Mouse (Mus musculus): ENCODE measurements around the gene Mrps27. TPM values are rescaled to one million over a fixed set of nuclear protein-coding genes. Genes with fewer than 3 reads are reported as not detected.
A peak's percentile ranks its signal among the peaks of the same experiment; 100 is the strongest.
"Not testable (repeated sequence)": the region's sequence is repeated elsewhere in the genome, so short reads cannot be mapped to it uniquely, and the experiment has no call there.

Mrps27 gene
- total RNA-seq (2022), result 10 to 100 TPM; 47.2 to 48.0 (median 47.3) TPM

DNA sequence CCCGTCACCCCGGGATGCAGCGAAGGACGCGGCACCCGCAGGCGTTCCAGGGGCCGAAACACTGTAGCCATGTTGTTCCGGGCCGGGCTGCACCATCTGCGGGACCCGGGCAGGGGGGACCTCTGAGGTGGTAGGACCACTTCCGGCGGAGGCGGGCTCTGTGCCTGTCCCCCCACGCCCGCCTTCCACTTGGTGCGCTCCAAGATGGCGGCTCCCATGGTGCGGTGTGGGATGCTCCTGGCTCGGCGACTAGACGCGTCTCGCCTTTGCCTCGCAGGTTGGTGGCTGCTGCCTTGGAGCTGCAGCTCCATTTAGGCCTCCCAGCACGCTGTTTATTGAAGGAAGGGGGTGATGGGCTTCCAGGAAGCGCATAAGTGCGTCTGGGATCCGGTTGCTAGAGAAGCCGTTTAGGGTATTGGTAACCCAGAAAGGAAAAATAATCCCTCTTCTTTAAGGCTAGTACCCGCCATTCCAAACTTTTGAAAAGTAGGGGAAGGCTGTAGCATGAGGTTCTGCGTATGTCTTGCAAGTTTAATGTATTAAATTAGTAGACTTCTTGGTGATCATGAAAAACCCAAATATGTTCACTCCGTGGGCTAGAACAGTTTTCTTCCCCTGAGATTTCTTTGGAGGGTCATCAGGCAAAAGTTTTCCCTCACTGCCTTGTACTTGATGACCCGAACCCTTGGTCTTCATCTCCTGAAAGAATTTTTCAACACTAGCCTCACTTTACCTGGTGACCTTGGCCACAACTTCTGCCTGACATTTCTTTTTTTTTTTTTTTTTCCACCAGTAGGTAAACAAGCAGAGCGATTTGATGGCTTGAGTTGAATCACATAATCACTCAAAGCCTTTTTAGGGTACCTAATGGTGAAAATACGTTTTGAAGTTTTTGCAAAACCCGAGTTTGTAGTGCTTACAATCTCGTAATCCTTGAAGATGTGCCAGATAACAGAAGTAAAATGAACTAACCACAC is at the start of gene Mrps27, which contains the start of gene Ptcd2:
Gene Mrps27, plus strand, starts transcription at position 188 of the 977 bp plus-strand sequence.
Gene Ptcd2, minus strand, starts transcription at position 107 of the 977 bp plus-strand sequence.
- DNase-seq (ENCODE audit: low spot score), result peak; percentile 98

DNA sequence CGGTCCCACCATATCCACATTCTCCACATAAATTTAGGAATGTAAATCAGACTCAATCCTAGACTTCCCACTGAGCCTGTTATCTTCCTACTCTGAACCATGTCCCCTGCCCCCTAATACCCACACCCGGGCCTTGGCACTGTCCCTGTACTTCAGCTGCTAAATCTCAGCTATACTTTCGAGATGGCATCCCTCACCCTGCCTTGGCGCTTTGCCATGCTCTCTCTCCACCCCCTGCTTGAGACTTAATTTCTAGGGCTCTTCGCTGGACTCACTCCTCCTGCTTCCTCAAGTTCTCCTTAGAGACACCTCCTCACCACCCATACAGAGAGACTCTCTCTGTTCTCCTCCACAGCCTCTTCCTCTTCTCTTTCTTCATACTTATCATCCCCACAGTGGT is 44.7 kb upstream of the Mrps27 start:
- DNase-seq (ENCODE audit: low spot score), result no peak

DNA sequence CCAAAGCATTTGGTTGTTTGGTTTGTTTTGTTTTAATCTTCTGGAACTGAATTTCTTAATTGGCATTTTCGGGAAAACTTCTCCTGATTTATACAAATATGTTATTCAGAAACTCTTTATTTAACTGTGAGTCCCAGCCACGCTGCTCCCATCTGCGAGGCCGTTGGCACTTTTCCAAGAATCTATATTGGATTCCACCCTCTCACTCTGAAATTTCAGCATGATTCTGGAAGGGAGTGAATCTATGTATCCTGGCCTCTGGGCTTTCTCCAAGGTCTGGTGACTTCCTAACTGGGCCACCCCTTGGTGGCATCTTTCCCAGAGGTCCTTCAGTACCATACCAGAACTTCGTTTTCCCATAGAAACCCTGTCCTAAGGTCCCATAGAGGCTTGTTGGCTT is 40.7 kb upstream of the Mrps27 start:
- no peak for DNase-seq (ENCODE audit: low spot score)

DNA sequence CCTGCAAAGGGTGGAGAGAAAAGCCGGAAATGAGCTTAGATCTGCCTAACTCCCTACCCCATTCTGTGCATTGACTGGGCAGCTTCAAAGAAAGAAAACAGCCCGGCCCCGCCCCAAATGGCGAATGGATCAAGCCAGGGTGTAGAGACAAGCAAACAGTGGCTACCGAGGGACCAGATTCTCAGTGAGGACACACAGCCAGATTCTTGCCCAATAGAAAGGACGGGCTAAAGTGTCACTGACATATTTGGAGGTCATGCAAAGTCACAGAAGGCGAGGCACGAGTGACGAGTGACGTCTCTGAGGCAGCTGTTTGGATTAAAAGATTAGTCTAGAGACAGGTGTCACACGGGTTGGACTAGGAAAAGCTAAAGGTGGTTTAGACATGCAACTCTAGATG is 40.2 kb upstream of the Mrps27 start:
- DNase-seq (ENCODE audit: low spot score), result no peak

DNA sequence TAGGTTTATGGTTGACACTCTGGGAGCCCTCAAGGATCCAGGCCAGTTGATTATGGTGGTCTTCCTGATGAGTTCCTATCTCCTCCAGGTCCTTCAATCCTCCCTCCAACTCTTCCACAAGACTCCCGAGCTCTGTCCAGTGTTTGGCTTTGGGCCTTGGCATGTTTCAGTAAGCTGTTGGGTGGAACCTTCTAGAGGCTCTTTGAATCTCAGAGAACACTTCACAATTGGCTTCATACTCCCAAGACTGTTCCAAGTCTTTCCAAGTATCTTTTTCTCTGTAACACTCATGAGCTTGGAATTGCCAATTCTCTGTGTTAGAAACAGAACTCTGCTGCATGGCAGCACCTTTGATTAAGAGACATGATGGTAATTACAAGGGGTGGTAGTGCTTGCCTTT is 39.4 kb upstream of the Mrps27 start:
- peak; percentile 49 for DNase-seq (ENCODE audit: low spot score)

DNA sequence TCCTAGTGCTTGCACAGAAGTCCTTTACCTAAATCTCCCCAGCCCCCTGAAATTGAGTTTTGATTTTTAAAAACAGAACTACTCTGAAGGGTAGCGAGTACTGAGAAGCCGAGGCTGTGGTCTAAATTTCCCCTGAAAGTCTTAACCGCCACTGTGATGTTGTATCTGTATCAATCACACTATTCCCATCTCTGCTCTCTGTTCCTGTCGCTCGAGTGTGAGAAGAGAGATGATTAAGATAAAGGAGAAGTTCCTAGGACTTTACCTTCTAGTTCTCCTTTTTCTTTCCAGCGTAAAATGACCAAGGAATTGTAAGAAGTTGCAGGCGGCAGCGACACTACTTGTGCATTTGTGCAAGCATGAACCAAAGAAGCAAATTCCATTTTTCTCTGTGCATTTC is 38.4 kb upstream of the Mrps27 start:
- no peak for DNase-seq (ENCODE audit: low spot score)

DNA sequence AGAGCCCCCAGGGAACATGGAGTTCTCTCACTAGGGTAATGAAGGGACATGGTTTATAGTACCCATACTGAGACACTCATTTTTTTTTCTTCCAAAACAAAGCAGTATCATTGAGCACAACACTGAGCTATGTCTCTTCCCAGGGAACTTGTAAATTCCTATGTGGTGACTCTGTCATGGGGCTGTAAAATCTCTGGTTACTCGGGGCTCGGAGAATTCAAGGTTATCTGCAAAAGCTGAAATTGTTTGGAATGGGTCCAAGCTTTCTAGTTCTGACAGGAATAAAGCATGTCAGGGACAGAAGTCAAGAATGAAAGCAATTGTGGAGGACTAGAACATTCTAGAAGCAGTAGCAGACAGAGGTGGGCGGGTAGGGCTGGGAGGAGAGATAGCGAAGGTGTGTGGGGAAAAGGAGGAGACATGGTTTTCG is 36.6 kb upstream of the Mrps27 start:
- peak; percentile 71 for DNase-seq (ENCODE audit: low spot score)

DNA sequence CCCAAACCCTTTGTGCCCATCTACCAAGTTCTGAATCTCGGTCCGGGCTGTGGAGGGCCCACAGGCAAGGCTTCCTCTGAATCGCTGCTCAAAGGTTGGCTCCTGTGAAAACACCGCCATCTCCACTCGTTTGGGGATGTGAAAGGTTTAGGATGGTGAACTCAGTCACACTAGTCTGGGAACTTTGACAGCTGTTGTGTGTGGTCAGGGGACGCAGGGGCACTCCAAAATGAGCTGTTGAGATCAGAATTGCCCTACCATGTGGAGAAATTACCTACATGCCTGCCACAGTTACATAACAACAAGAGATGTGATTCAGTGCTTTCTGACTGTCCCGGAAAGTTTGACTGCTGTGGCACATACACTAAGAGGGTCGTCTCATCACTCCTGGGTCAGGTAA is 36.2 kb upstream of the Mrps27 start:
- DNase-seq (ENCODE audit: low spot score), result no peak

DNA sequence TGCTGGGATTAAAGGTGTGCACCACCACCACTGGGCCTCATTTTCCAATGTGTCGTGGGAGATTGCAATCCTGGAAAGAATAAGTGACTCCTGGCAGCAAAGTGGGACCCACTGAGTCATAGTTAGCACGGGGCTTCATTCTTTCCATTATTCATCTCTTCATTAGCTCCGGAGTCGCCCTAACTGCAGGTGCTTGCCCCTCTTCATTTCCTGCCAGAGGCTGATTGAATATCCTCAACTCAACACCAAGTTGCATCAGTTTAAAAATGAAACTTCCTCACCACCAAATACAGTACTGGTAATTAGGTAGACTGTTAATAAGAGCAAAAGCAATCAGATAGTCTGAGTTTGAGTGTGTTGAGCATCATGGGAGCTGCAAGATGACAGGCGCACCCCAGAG is 30.5 kb upstream of the Mrps27 start:
- no peak for DNase-seq (ENCODE audit: low spot score)

DNA sequence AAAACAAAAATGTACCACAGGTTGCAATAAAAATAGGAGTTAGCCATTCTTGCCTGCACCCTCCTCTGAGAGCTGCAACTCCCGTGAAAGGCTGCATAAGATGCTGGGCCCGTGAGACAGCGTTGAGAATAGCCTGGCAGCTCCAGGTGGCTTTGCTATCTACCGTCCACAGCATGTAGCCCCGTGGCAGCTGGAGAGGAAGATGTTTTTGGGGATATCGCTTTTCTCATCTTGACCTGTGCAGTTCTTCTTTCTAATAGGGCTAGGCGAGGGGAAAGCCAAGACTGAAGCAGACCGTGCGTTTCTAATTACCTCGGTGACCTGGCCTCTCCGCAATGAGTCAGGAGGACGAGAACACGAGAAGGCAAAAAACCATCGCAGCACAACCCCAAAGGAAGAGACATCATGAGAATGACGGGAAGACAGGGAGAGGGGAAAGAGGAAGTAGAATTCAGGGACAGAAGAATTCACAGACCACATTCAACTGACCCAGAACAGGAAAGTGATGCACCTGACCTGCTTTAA is 29.9 kb upstream of the Mrps27 start:
- DNase-seq (ENCODE audit: low spot score), result no peak

DNA sequence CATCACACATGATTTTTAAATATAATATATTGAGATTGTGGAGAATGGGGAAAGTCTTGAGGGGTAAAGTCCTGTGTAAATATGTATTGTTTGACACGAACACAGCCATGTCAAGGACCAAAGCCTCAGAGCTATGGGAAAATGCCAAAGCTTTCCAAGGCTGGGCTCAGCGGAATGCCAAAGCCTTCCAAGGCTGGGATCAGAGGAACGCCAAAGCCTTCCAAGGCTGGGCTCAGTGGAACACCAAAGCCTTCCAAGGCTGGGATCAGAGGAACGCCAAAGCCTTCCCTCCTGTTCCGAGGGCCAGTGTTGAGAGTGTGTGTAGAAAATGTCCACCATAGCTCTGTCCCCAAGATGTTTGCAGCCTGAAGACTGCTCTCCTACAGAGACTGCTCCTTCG is 28.2 kb upstream of the Mrps27 start:
- no peak for DNase-seq (ENCODE audit: low spot score)

DNA sequence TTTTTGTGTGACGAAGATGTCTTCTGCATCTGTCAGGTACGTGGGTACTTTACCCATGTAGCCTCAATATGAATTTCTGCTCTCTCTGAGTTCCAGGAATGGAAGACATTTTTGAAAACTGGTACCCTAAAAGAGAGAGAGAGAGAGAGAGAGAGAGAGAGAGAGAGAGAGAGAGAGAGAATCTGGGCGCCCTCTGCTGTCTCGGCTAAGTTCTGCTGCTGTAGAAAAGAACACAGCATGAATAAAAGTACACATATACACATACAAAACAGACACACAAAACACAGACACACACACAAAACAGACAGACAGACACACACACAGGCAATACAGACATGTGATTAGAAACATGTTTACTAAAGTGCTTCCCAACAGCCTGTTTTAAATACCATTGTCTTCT is 27.5 kb upstream of the Mrps27 start:
- peak; percentile 54 for DNase-seq (ENCODE audit: low spot score)

DNA sequence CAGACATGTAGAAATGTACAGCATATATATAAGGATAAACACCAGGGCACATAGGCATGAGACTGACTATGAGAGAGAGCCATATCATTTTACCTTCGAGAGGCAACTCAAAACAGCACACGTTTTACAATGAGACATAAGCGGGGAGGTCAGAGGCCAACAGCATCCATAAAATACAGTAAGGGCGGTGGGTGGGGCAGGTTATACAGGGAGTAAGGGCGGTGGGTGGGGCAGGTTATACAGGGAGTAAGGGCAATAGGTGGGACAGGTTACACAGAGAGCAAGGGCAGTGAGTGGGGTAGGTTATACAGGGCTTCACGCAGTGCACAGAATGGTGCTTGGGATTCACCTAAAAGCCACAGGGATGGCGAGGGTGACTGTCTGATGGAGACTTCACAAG is 24.1 kb upstream of the Mrps27 start:
- no peak for DNase-seq (ENCODE audit: low spot score)

DNA sequence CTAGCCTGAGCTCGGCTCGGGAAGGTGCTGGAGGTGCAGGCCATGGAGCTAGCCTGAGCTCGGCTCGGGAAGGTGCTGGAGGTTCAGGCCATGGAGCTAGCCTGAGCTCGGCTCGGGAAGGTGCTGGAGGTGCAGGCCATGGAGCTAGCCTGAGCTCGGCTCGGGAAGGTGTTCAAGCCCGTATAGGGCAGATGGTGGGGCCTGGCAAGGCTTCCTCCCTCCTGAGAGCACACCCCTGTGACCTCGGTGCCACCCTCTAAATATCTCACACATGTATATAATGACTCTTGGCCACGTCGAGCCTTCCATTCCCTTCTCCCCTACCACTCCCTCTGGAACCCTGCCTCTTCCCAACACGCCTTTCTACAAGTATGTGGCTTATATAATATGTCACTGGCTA is 21.7 kb upstream of the Mrps27 start:
- not testable (repeated sequence) for DNase-seq (ENCODE audit: low spot score)

DNA sequence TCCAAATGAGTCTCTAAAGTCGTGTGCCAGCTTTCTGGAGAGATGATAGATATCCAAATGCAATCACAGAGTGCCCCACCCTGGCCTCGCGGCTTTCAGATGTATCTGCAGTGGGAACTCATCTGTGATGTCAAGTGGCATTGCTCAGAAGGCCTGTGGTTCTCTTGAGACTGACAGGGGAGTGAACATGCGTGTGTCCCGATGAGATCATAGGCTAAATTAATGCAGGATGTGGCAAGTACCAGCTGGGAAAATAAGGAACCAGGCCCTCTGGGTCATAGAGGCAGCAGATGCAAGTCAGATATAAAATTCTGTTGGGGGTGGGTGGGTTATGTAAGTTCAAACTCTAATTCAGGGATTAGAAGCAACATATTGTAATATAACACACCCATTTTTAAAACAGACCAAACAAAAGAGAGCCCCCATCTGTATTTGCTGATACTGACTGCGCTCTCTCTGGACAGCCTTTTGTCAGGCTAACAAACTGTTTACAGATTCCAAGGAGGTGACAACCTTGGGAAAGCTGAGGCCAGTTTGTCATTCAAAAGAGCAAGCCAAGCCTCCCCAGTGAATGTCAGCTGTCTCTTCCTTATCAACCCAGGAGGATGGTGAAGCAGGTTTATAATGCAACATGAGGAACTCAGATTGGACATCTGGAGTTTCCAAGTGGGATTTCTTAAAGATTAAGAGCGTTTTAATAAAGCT is 20.8 kb upstream of the Mrps27 start:
- peak; percentile 58 for DNase-seq (ENCODE audit: low spot score)

DNA sequence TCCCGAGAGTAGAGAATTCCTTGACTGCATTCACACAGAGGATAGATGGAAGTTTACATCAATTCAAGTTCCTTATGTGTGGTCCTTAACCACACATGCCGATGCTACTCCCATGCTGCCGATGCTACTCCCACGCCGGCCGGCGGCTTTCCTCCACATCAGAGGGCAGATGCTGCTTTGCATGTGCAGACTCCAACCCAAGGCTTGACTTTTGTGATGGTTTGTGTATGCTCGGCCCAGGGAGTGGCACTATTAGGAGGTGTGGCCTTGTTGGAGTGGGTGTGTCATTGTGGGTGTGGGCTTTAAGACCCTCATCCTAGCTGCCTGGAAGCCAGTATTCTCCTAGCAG is 20.3 kb upstream of the Mrps27 start:
- not testable (repeated sequence) for DNase-seq (ENCODE audit: low spot score)

DNA sequence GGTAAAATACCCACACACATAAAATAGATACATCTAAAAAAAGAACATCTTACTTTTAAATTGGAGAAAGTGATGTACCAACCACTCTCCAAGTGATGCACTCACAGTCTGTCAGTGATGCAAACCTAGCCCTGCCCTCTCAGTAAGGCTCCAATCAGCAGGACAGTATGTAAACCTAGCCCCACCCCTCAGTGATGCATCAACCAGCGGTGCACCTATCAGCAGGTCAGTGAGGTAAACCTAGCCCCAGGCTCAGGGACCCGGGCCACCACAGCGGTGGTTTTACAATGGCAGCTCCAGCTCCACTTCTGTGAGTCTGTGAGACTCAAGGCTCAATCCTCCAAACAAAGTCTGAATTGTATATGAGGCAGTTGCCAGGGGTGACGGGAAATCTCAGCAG is 13.3 kb upstream of the Mrps27 start:
- DNase-seq (ENCODE audit: low spot score), result no peak

DNA sequence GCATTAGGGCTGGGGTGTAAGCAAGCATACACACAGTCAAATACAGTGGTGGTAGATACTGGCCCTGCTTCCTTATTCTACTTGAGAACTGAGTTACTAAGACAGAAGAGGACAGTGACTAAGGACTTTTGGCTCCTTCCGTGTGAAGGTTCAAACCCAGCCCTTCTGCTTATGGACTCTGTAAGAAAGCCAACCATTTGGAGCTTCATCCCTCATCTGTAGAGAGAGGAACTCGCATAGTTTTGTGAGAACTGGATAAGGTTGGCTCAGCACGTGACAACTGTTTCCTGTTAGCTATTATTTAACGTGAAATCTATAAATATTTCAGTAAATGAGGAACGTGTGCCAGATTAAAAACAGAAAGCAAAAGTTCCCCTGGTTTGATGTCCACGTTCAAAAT is 7.1 kb upstream of the Mrps27 start:
- DNase-seq (ENCODE audit: low spot score), result no peak

DNA sequence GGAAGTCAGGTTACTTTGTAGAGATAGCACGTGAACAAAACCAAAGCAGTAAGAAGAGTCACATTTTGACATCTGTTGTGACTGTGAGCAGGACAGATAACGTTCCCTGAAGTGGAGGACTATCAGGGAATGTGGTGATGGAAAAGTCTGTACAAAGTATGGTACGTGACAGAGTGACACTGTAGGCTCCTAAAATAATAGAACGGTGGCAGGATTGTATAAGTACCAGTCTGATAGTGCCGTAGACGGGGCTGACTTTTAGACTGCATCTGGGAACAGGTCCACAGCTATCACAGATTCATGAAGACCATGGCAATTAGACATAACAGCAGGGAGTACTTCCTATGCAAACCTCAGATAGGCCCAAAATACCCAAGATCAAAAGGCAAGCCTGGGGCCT is 3.1 kb upstream of the Mrps27 start:
- no peak for DNase-seq (ENCODE audit: low spot score)

DNA sequence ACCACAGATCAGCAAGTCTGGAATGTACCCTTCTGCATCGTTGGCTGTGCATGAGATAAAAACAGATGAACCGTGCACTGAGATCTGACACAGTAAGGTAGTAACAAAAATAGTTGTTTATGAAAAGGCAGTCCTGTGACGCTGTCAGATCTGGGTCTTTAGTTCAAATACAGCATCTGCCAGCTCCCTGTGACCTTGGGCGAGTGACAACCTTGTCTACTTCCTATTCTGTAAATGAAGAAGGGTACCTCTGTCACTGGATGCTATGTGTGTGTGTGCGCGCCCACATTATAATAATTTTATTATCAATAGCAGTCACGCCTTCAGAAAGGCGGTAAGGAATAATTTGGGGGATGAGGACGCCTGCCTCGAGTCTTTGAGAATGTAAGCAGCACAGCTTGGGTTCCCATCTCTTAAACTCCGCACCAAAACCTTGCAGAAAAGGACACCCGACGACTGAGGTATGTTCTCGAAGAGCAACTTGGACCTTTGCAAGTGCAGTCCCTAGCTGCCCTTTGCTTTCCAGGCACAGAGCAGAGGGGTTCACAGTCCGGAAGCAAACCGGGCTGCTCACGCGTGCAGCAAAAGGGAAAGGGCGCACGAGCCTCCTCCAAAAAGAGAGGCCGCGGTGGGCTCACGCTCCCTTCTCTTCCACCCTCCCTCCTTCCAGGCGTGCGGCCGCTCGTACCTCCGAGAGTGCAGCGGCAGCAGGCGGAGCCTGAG is 549 bp upstream of the Mrps27 start:
- no peak for DNase-seq (ENCODE audit: low spot score)

DNA sequence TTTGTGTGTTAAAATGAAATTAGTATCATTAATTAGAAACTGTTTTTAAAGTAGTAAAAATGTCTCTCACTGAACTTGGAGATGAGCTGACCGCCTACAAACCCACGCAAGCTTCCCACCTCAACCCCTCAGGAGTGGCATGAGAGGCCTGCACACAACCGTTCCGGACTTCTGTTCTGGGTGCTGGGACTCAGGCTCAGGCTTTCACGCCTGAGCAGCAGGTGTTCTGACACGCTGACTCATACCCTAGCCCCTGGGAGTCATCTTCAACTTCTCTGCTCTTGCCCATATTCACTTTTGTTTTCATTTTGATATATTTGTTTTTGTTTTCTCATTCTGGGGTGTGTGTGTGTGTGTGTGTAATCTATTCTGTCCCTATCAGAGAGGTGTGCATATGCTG is 5.4 kb downstream of the Mrps27 start:
- DNase-seq (ENCODE audit: low spot score), result no peak

DNA sequence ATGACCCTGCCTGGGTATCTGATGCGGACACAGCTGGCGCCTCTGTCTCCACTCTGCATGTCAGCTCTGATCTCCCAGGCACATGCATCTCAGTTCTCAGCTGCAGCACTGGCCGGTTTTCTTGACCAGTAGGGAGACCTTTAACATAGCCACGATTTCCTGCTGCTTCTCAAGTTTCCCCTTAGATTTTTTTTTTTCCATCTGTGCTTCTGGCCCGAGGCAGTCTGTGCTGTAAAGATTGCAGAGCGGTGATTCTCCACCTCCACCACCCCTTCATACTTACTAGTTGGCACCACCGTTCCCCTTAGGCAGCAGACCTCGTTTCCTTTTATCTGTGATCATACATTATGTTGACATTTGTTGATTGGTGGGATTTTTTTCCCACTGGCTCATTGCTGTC is 6.6 kb downstream of the Mrps27 start:
- DNase-seq (ENCODE audit: low spot score), result no peak

All from heart, adult 8-10 months (tissue).